Mouse (Mus musculus): ENCODE measurements around the gene Pla2g2d.
"Not testable (repeated sequence)": the region's sequence is repeated elsewhere in the genome, so short reads cannot be mapped to it uniquely, and the experiment has no call there.

- not testable (repeated sequence) for TF ChIP-seq CTCF, EP300 (IDR thresholded peaks at IDR 0.05; ENCODE audit: low read depth)
Observed at GRCm38 (mm10) chr4:138824161-138824560, 48.6 kb downstream of the Pla2g2d start.
